Mouse (Mus musculus): ENCODE data around the gene Ndrg2. TPM values are rescaled to one million over a fixed set of nuclear protein-coding genes. Genes with fewer than 3 reads are reported as not detected.
"Not testable (repeated sequence)": the region's sequence is repeated elsewhere in the genome, so short reads cannot be mapped to it uniquely, and the experiment has no call there.

The Ndrg2 gene
- total and polyA plus RNA-seq, 2 experiments from 2014 or later = 297 to 326 TPM

DNA sequence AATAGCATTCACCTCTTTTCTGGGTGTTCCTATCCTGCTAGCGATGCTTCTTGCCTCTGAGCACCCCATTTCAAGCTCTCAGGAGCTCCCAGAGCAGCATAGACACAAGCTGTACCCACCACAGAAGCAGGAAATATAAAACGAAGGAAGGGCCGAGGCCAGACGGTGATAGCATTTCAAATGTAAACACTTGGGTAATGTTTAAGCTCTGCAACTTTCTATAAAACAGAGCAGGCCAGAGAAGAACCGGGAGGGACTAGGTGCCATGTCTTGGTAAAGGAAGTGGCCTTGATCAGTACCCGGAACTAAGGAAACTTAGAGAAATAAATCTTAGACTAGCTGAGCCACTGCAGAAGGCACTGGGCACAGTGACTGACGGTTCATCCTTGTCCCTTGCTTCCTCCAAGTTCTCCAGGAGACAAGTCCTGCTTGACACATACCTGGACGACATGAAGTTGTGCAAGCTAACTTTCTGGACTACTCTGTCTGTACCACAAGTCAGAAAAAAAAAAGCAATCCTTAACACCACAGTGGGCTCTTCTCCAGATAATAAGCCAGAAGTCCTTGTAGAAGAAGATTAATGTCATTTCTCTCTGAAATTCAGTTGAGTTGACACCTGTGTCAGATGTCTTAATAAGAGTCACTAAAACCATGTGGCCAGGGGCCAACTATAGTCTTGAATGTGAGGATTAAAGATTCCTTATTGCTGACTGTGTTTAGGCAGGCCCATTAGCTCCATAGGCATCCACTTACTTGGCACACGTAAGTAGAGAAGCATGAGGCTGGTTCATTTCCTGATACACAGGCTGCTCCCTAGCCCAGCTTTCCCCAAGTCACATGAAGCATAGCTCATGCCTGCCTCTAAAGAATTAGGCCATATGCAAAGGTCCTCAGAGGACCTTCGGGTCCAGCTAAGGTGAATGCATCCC, 18.4 kb upstream of the Ndrg2 start:
- 86% methylated on average over 10 of the region's 10 CpGs for WGBS
- H3K4me3 ChIP-seq (ENCODE audit: low read depth, low read length) = no peak overlapping the region
- no peaks in the 10 kb centered on the region for H3K9me3 ChIP-seq (ENCODE audit: low read length)
- ATAC-seq (no peak), DNase-seq (no peak)
- H3K27ac ChIP-seq (ENCODE audit: low read depth, low read length) = no peak overlapping the region
- no peak overlapping the region for H3K9ac ChIP-seq
- no peaks in the 10 kb centered on the region for H3K27me3 ChIP-seq (ENCODE audit: insufficient read depth, low read length)
- H3K4me2 ChIP-seq (ENCODE audit: low read depth) = no peak overlapping the region
- H3K36me3 ChIP-seq (ENCODE audit: insufficient read depth) = no peaks in the 10 kb centered on the region
- no peak for TF ChIP-seq CTCF (IDR thresholded peaks at IDR 0.05; ENCODE audit: low read depth)
- no peaks in the 10 kb centered on the region for H3K4me1 ChIP-seq (ENCODE audit: insufficient read depth)

- 30% methylated on average over 5 of the region's 5 CpGs for WGBS
- DNase-seq = peak; percentile 78
Observed at GRCm38 (mm10) chr14:51930824-51931223, 16.9 kb upstream of the Ndrg2 start.

DNA sequence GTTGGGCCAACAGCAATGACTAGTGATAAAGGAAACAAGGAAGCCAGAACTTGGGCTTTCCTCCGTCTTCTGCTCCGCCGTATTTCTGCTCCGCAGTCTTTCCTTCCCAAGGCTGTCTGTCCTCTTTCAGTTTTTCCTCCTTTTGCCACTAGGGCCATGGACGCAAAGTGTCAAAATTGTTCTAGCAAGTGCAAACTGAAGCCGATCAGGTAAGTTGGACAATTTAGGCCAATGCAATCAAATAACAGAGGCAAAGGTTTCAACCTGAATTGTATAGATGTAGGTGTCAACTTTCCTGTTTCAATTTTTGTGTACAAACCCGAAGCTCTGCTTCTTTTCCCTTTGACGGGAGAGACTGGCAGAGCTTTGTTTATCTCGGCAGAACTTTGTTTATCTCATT, 16.0 kb upstream of the Ndrg2 start:
- H3K9me3 ChIP-seq (ENCODE audit: low read length) = no peaks in the 10 kb centered on the region
- H3K27ac ChIP-seq (ENCODE audit: low read depth, low read length) = peak overlapping the region; percentile 69
- no peak overlapping the region for H3K4me3 ChIP-seq (ENCODE audit: low read depth, low read length)
- ATAC-seq (no peak), DNase-seq (no peak)
- WGBS = 47% methylated on average over 9 of the region's 9 CpGs
- no peak overlapping the region for H3K9ac ChIP-seq
- H3K36me3 ChIP-seq (ENCODE audit: insufficient read depth) = no peaks in the 10 kb centered on the region
- H3K27me3 ChIP-seq (ENCODE audit: insufficient read depth, low read length) = no peaks in the 10 kb centered on the region
- no peaks in the 10 kb centered on the region for H3K4me1 ChIP-seq (ENCODE audit: insufficient read depth)
- H3K4me2 ChIP-seq (ENCODE audit: low read depth) = no peak overlapping the region
- 0 out of 2 replicates have a peak, but pooled peaks have one; percentile 22 for TF ChIP-seq CTCF (IDR thresholded peaks at IDR 0.05; ENCODE audit: low read depth)

More at GRCm38 (mm10) chr14:51930824-51931223, 16.9 kb upstream of the Ndrg2 start:
- peak; percentile 87 for ATAC-seq
- Histone ChIP-seq H3K4me3 (ENCODE audit: low read depth, low read length) (no peak overlapping the region), H3K4me2 (ENCODE audit: low read depth) (no peak overlapping the region), H3K9ac (no peak overlapping the region), H3K27ac (ENCODE audit: low read depth, low read length) (peak overlapping the region; percentile 69), H3K36me3 (ENCODE audit: insufficient read depth) (no peaks in the 10 kb centered on the region), H3K9me3 (ENCODE audit: low read length) (no peaks in the 10 kb centered on the region), H3K4me1 (ENCODE audit: insufficient read depth) (no peaks in the 10 kb centered on the region), H3K27me3 (ENCODE audit: insufficient read depth, low read length) (no peaks in the 10 kb centered on the region)
- TF ChIP-seq CTCF (IDR thresholded peaks at IDR 0.05; ENCODE audit: low read depth) = peak; percentile 80

DNA sequence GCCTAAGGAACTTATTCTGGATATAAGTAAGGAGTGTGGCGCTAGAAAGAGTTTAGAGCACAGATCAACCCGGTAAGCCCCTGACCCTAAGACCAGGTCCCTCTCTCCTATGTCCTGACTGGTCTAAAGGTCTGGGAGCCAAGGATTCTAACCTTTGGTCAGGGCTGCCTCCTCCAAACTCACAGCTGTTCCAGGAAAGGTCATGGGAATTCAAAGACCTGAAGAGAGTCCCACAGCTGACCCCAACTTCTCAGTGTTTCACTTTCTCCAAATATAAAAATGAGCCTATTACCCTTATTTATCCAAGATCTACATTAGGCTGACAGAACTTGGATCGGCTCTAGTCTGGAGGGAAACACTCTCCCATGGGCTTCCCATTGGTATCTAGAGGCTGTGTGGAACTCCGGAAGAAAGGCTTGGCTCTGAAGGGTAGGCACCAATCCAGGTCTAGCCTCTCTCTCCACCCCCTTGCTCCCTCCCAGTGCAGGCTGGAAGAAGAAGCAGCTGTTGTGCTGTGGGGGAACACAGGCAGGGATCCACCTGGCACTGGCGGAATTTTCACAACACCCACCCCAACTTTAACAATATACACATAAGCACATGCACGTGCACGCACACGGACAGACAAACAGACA, 15.5 kb upstream of the Ndrg2 start:
- H3K27me3 ChIP-seq (ENCODE audit: insufficient read depth, low read length) = no peaks in the 10 kb centered on the region
- no peak overlapping the region for H3K4me3 ChIP-seq (ENCODE audit: low read depth, low read length)
- DNase-seq (peak; percentile 64), ATAC-seq (peak; percentile 60)
- no peaks in the 10 kb centered on the region for H3K4me1 ChIP-seq (ENCODE audit: insufficient read depth)
- peak overlapping the region; percentile 69; the same call in 1 of the 2 replicates for H3K27ac ChIP-seq (ENCODE audit: low read depth, low read length)
- H3K9me3 ChIP-seq (ENCODE audit: low read length) = no peaks in the 10 kb centered on the region
- H3K9ac ChIP-seq = no peak overlapping the region
- 61% methylated on average over 8 of the region's 8 CpGs for WGBS
- H3K4me2 ChIP-seq (ENCODE audit: low read depth) = no peak overlapping the region
- no peak for TF ChIP-seq CTCF (IDR thresholded peaks at IDR 0.05; ENCODE audit: low read depth)
- no peaks in the 10 kb centered on the region for H3K36me3 ChIP-seq (ENCODE audit: insufficient read depth)

GRCm38 (mm10) chr14:51926930-51927329, 13.0 kb upstream of the Ndrg2 start:
- WGBS = 93% methylated on average over 11 of the region's 11 CpGs
- H3K4me3 ChIP-seq (ENCODE audit: low read depth, low read length); H3K4me1 ChIP-seq (ENCODE audit: insufficient read depth); H3K36me3 ChIP-seq (ENCODE audit: insufficient read depth); H3K4me2 ChIP-seq (ENCODE audit: low read depth); H3K27ac ChIP-seq (ENCODE audit: low read depth, low read length); H3K9ac ChIP-seq; ATAC-seq; H3K9me3 ChIP-seq (ENCODE audit: low read length); H3K27me3 ChIP-seq (ENCODE audit: insufficient read depth, low read length); DNase-seq: not testable (repeated sequence)

- WGBS = 85% methylated on average over 4 of the region's 4 CpGs
- TF ChIP-seq CTCF (IDR thresholded peaks at IDR 0.05; ENCODE audit: low read depth) = no peak
- DNase-seq (no peak), ATAC-seq (no peak)
- no peak overlapping the region for H3K4me2 ChIP-seq (ENCODE audit: low read depth)
- H3K4me1 ChIP-seq (ENCODE audit: insufficient read depth) = no peaks in the 10 kb centered on the region
- no peak overlapping the region for H3K9ac ChIP-seq
- no peaks in the 10 kb centered on the region for H3K9me3 ChIP-seq (ENCODE audit: low read length)
- H3K27ac ChIP-seq (ENCODE audit: low read depth, low read length) = no peak overlapping the region
- H3K27me3 ChIP-seq (ENCODE audit: insufficient read depth, low read length) = no peaks in the 10 kb centered on the region
- no peak overlapping the region for H3K4me3 ChIP-seq (ENCODE audit: low read depth, low read length)
- no peaks in the 10 kb centered on the region for H3K36me3 ChIP-seq (ENCODE audit: insufficient read depth)
Observed at GRCm38 (mm10) chr14:51923492-51923891, 9.5 kb upstream of the Ndrg2 start.

DNA sequence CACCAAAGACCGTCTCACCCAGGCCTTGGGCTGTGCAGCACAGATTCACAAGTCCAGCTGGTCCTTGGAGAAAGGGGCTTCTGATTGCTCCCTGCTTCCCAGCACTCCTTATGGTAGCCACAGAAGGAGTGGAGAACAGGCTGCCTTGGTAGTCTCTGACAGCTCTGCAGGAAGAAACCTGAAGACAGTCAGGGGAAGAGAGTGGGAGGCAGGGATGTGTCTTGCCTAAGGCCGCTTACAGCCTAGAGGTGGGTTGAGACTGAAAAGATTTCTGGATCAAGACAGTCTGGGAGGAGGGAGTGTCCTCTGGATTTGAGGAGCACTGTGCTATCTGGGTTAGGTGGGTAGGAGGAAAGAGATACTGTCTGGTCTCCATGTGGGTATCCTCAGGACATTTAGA, 9.0 kb upstream of the Ndrg2 start:
- no peaks in the 10 kb centered on the region for H3K9me3 ChIP-seq (ENCODE audit: low read length)
- H3K4me2 ChIP-seq (ENCODE audit: low read depth) = no peak overlapping the region
- DNase-seq = no peak
- H3K4me1 ChIP-seq (ENCODE audit: insufficient read depth) = no peaks in the 10 kb centered on the region
- no peak for ATAC-seq
- no peak for TF ChIP-seq CTCF (IDR thresholded peaks at IDR 0.05; ENCODE audit: low read depth)
- 81% methylated on average over 2 of the region's 2 CpGs for WGBS
- H3K9ac ChIP-seq = no peak overlapping the region
- H3K27me3 ChIP-seq (ENCODE audit: insufficient read depth, low read length) = no peaks in the 10 kb centered on the region
- no peak overlapping the region for H3K4me3 ChIP-seq (ENCODE audit: low read depth, low read length)
- H3K27ac ChIP-seq (ENCODE audit: low read depth, low read length) = no peak overlapping the region
- H3K36me3 ChIP-seq (ENCODE audit: insufficient read depth) = no peaks in the 10 kb centered on the region

All from forebrain, postnatal 0 days (tissue).